Mouse (Mus musculus): ENCODE measurements around the gene Ptpre. TPM values are rescaled to one million over a fixed set of nuclear protein-coding genes. Genes with fewer than 3 reads are reported as not detected.
"Not testable (repeated sequence)": the region's sequence is repeated elsewhere in the genome, so short reads cannot be mapped to it uniquely, and the experiment has no call there.

The Ptpre gene
- polyA plus RNA-seq, 1 experiment = 19.7 TPM

- Histone ChIP-seq H3K36me3 (ENCODE audit: control insufficient read depth, insufficient read depth, low read length) (peaks cover 31% of the 10 kb centered on the region), H3K4me1 (replicated peaks; ENCODE audit: control insufficient read depth, insufficient read depth, low read length) (peaks cover 14% of the 10 kb centered on the region), H3K4me3 (ENCODE audit: control insufficient read depth, insufficient read depth, low read length) (no peak overlapping the region), H3K27ac (ENCODE audit: control insufficient read depth, insufficient read depth, low read length) (no peak overlapping the region), H3K27me3 (ENCODE audit: control insufficient read depth, insufficient read depth, low read length) (no peaks in the 10 kb centered on the region)
- WGBS = 45% methylated on average over 16 of the region's 16 CpGs
- TF ChIP-seq CTCF (IDR thresholded peaks at IDR 0.05; ENCODE audit: borderline replicate concordance, control insufficient read depth, extremely low read depth, insufficient read depth, low read length, poor library complexity) = peak; percentile 63; the same call in 1 of the 2 replicates
- TF ChIP-seq POLR2A (IDR thresholded peaks at IDR 0.05; ENCODE audit: control insufficient read depth, extremely low read depth, insufficient read depth, low read length, poor library complexity) = no peak
- peak; percentile 63 for DNase-seq
Observed at GRCm38 (mm10) chr7:135668852-135669739, 131.8 kb downstream of the Ptpre start.

GRCm38 (mm10) chr7:135673576-135673975 is 136.3 kb downstream of the Ptpre start:
- 74% methylated on average over 3 of the region's 3 CpGs for WGBS
- DNase-seq = no peak
- H3K27me3 ChIP-seq (ENCODE audit: control insufficient read depth, insufficient read depth, low read length) = no peaks in the 10 kb centered on the region
- peaks cover 36% of the 10 kb centered on the region for H3K36me3 ChIP-seq (ENCODE audit: control insufficient read depth, insufficient read depth, low read length)
- H3K4me3 ChIP-seq (ENCODE audit: control insufficient read depth, insufficient read depth, low read length) = no peak overlapping the region
- no peak overlapping the region for H3K27ac ChIP-seq (ENCODE audit: control insufficient read depth, insufficient read depth, low read length)
- no peak for TF ChIP-seq POLR2A (IDR thresholded peaks at IDR 0.05; ENCODE audit: control insufficient read depth, extremely low read depth, insufficient read depth, low read length, poor library complexity)
- H3K4me1 ChIP-seq (replicated peaks; ENCODE audit: control insufficient read depth, insufficient read depth, low read length) = peaks cover 7% of the 10 kb centered on the region

- Histone ChIP-seq H3K4me1 (replicated peaks; ENCODE audit: control insufficient read depth, insufficient read depth, low read length) (no peaks in the 10 kb centered on the region), H3K4me3 (ENCODE audit: control insufficient read depth, insufficient read depth, low read length) (no peak overlapping the region), H3K27me3 (ENCODE audit: control insufficient read depth, insufficient read depth, low read length) (no peaks in the 10 kb centered on the region), H3K27ac (ENCODE audit: control insufficient read depth, insufficient read depth, low read length) (no peak overlapping the region), H3K36me3 (ENCODE audit: control insufficient read depth, insufficient read depth, low read length) (peaks cover 35% of the 10 kb centered on the region)
- no peak for TF ChIP-seq POLR2A (IDR thresholded peaks at IDR 0.05; ENCODE audit: control insufficient read depth, extremely low read depth, insufficient read depth, low read length, poor library complexity)
- no peak for TF ChIP-seq CTCF (IDR thresholded peaks at IDR 0.05; ENCODE audit: borderline replicate concordance, control insufficient read depth, extremely low read depth, insufficient read depth, low read length, poor library complexity)
- no peak for DNase-seq
- 97% methylated on average over 8 of the region's 8 CpGs for WGBS
Observed at GRCm38 (mm10) chr7:135676722-135677121, 139.4 kb downstream of the Ptpre start.

- peaks cover 32% of the 10 kb centered on the region for H3K36me3 ChIP-seq (ENCODE audit: control insufficient read depth, insufficient read depth, low read length)
- H3K4me1 ChIP-seq (replicated peaks; ENCODE audit: control insufficient read depth, insufficient read depth, low read length) = no peaks in the 10 kb centered on the region
- peak; percentile 37; the same call in 1 of the 2 replicates for TF ChIP-seq CTCF (IDR thresholded peaks at IDR 0.05; ENCODE audit: borderline replicate concordance, control insufficient read depth, extremely low read depth, insufficient read depth, low read length, poor library complexity)
- no peak for TF ChIP-seq POLR2A (IDR thresholded peaks at IDR 0.05; ENCODE audit: control insufficient read depth, extremely low read depth, insufficient read depth, low read length, poor library complexity)
- peak; percentile 69 for DNase-seq
- no peak overlapping the region for H3K27ac ChIP-seq (ENCODE audit: control insufficient read depth, insufficient read depth, low read length)
- no peak overlapping the region for H3K4me3 ChIP-seq (ENCODE audit: control insufficient read depth, insufficient read depth, low read length)
- H3K27me3 ChIP-seq (ENCODE audit: control insufficient read depth, insufficient read depth, low read length) = no peaks in the 10 kb centered on the region
- 91% methylated on average over 5 of the region's 5 CpGs for WGBS
Observed at GRCm38 (mm10) chr7:135680334-135680733, 143.1 kb downstream of the Ptpre start.

- H3K27me3 ChIP-seq (ENCODE audit: control insufficient read depth, insufficient read depth, low read length); H3K4me1 ChIP-seq (replicated peaks; ENCODE audit: control insufficient read depth, insufficient read depth, low read length); H3K27ac ChIP-seq (ENCODE audit: control insufficient read depth, insufficient read depth, low read length); DNase-seq; H3K4me3 ChIP-seq (ENCODE audit: control insufficient read depth, insufficient read depth, low read length): not testable (repeated sequence)
- H3K36me3 ChIP-seq (ENCODE audit: control insufficient read depth, insufficient read depth, low read length) = peaks cover 48% of the 10 kb centered on the region
- 58% methylated on average over 4 of the region's 4 CpGs for WGBS
Observed at GRCm38 (mm10) chr7:135684098-135684497, 146.8 kb downstream of the Ptpre start.

GRCm38 (mm10) chr7:135684938-135685337 is 147.7 kb downstream of the Ptpre start:
- H3K36me3 ChIP-seq (ENCODE audit: control insufficient read depth, insufficient read depth, low read length) = peaks cover 47% of the 10 kb centered on the region
- H3K4me1 ChIP-seq (replicated peaks; ENCODE audit: control insufficient read depth, insufficient read depth, low read length) = no peaks in the 10 kb centered on the region
- H3K27me3 ChIP-seq (ENCODE audit: control insufficient read depth, insufficient read depth, low read length) = no peaks in the 10 kb centered on the region
- DNase-seq = no peak
- TF ChIP-seq CTCF (IDR thresholded peaks at IDR 0.05; ENCODE audit: borderline replicate concordance, control insufficient read depth, extremely low read depth, insufficient read depth, low read length, poor library complexity) (no peak), POLR2A (IDR thresholded peaks at IDR 0.05; ENCODE audit: control insufficient read depth, extremely low read depth, insufficient read depth, low read length, poor library complexity) (no peak)
- H3K27ac ChIP-seq (ENCODE audit: control insufficient read depth, insufficient read depth, low read length) = no peak overlapping the region
- no peak overlapping the region for H3K4me3 ChIP-seq (ENCODE audit: control insufficient read depth, insufficient read depth, low read length)
- WGBS = 89% methylated on average over 7 of the region's 7 CpGs

- H3K4me3 ChIP-seq (ENCODE audit: control insufficient read depth, insufficient read depth, low read length) = no peak overlapping the region
- WGBS = 98% methylated on average over 7 of the region's 7 CpGs
Observed at GRCm38 (mm10) chr7:135689396-135689795, 152.1 kb downstream of the Ptpre start.

More at GRCm38 (mm10) chr7:135689396-135689795, 152.1 kb downstream of the Ptpre start:
- H3K36me3 ChIP-seq (ENCODE audit: control insufficient read depth, insufficient read depth, low read length) = peaks cover 71% of the 10 kb centered on the region
- H3K4me1 ChIP-seq (replicated peaks; ENCODE audit: control insufficient read depth, insufficient read depth, low read length) = no peaks in the 10 kb centered on the region
- TF ChIP-seq CTCF (IDR thresholded peaks at IDR 0.05; ENCODE audit: borderline replicate concordance, control insufficient read depth, extremely low read depth, insufficient read depth, low read length, poor library complexity) (no peak), POLR2A (IDR thresholded peaks at IDR 0.05; ENCODE audit: control insufficient read depth, extremely low read depth, insufficient read depth, low read length, poor library complexity) (no peak)
- DNase-seq = no peak
- H3K27me3 ChIP-seq (ENCODE audit: control insufficient read depth, insufficient read depth, low read length) = no peaks in the 10 kb centered on the region
- H3K27ac ChIP-seq (ENCODE audit: control insufficient read depth, insufficient read depth, low read length) = no peak overlapping the region
